Mouse (Mus musculus) kidney, postnatal 0 days (tissue): ENCODE measurements around the gene Ric8b. TPM values are rescaled to one million over a fixed set of nuclear protein-coding genes. Genes with fewer than 3 reads are reported as not detected.

ENCODE experiments used
- ATAC-seq: fragments of 200-750 bp; cut with Nextera tagmentation; replicated peaks from 2 replicates; pipeline ENCODE4 v1.8.0; 2017; ENCODE audit warnings: low read depth, moderate number of reproducible peaks, moderate TSS enrichment, moderate library complexity; ENCODE audit not compliant: low FRiP score
- DNase-seq: peaks from one replicate; pipeline ENCODE4 v3.0.0-alpha.2; 2016; ENCODE audit warnings: low spot score
- H3K27ac ChIP-seq: fragments of 300-500 bp; sonication (generic); 2 replicates; pipeline ENCODE4 v1.5.1; 2014; ENCODE audit warnings: mild to moderate bottlenecking
- H3K27me3 ChIP-seq: fragments of 300-500 bp; sonication (generic); 2 replicates; pipeline ENCODE4 v1.6.1; 2014; ENCODE audit warnings: low read length, mixed read lengths; ENCODE audit not compliant: insufficient read depth
- H3K36me3 ChIP-seq: fragments of 300-500 bp; sonication (generic); 2 replicates; pipeline ENCODE4 v1.6.1; 2014; ENCODE audit warnings: low read length, mixed read lengths; ENCODE audit not compliant: insufficient read depth
- H3K4me1 ChIP-seq: fragments of 300-500 bp; sonication (generic); replicated peaks from 2 replicates; pipeline ENCODE4 v1.6.1; 2014; ENCODE audit warnings: antibody characterized with exemption, low read length, mixed read lengths; ENCODE audit not compliant: insufficient read depth
- H3K4me2 ChIP-seq: fragments of 300-500 bp; sonication (generic); 2 replicates; pipeline ENCODE4 v1.6.1; 2014; ENCODE audit warnings: mild to moderate bottlenecking, low read length, moderate library complexity, mixed read lengths
- H3K4me3 ChIP-seq: fragments of 300-500 bp; sonication (generic); replicated peaks from 2 replicates; pipeline ENCODE4 v1.5.1; 2014; ENCODE audit warnings: low read depth, low read length
- H3K9ac ChIP-seq: fragments of 300-500 bp; sonication (generic); 2 replicates; pipeline ENCODE4 v1.6.1; 2014; ENCODE audit warnings: low read depth, low read length
- H3K9me3 ChIP-seq: fragments of 300-500 bp; sonication (generic); replicated peaks from 2 replicates; pipeline ENCODE4 v1.6.1; 2016; ENCODE audit warnings: low read length, inconsistent platforms, mixed read lengths
- CTCF ChIP-seq: IDR thresholded peaks from 2 replicates; pipeline ENCODE4 v1.5.1; 2016; ENCODE audit warnings: antibody characterized with exemption, low read depth, mild to moderate bottlenecking, moderate library complexity
- WGBS: fragments of 180-500 bp; shearing (Covaris S2); extraction: QIAGEN DNeasy Blood & Tissue Kit; methylation state at CpG from one replicate; pipeline ENCODE4 v1.1.7; 2014; 5-methylcytosine and 5-hydroxymethylcytosine counted together
- polyA plus RNA-seq: library from polyadenylated mRNA; unstranded; fragments of >200 nt; fragmentation: Nextera tagmentation; extraction: Ambion mirVana; gene quantifications from 2 replicates; pipeline ENCODE4 v1.2.1, GENCODE M21; 2015

Gene Ric8b
- polyA plus RNA-seq, 1 experiment from 2014 or later, result 16.3 TPM

DNA sequence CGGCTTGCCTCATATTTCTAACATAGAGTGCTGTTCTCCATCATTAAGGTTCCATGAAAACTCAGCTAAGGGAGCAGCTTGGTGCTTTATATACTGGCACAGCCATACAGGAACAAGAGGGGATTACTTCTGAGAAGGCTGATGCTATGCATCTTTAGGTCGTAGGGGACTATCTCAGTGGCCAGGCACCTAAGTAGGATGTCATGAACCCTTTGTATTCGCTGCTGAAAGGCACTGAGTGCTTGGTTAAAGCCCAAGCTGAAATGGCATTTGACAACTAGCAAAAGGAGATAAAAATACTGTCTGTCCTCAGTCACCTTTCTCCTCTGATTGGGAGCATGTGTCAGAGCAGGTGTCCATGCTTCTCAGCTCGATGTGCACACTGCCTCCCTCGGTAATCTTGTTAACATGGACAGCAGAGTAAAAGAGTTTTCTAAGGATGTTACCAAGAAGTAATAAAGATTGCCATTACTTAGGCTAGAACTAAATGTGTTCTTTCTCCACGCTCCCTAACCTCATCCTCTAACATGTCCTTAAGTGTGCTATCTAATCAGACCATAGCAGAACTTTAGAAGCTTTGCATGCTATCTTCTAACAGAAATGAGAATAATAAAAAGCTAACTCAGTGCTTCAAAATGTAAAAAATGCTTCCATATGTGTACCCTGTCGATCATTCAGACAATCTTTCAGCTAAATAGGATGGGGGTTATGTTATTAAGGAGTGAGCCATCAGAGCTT is 89.3 kb downstream of the Ric8b start:
- ATAC-seq, result no peak

DNA sequence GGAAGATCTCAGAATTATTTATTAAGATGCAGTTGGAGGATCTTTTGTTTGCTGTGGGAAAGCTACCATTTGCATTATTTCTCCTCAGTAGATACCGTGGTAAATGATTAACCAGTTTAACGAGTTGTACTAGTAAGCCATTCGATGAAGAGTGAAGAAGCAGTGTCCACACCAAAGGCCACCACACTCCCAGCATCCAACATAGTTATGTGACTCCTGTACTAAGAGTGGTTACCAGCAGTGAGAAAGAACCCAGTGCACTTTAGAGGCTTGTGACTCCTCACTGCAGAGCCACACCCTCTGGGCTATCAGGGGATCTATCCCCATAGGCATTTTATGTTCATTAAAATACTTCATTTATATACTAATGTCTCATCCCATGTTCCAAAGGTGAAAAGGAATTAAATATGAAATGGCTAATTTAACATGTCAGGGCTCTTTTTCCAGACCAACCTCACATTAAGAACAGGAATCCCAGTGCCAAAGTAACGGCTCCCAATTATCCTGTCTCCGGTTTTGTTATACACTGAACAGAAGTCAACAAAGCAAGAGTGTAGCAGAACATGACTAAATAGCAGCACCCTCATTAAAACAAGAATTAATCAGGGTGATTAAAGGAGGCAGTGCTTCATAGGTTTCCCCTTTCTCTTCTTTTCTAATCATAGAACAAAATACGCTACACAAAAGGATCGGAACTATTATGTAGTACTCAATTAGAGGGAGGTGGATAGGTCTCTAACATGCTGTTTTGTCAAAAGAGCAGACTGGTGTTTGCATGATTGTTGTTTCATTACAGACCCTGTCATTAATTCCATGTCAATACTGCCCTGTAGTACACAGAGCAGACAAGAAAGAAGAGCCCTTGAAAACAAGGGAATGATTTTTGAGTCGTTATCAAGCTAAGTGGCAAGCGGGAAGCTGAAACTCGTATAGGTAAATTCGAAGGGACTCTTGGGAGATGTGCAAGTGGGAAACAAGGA is 90.7 kb downstream of the Ric8b start:
- DNase-seq, result no peak
- no peaks in the 10 kb centered on the region for H3K4me1 ChIP-seq
- H3K4me3 ChIP-seq, result no peak overlapping the region
- H3K36me3 ChIP-seq, result peaks cover 20% of the 10 kb centered on the region; the same call in 1 of the 2 replicates
- H3K9ac ChIP-seq, result no peak overlapping the region
- no peak for TF ChIP-seq CTCF
- H3K27me3 ChIP-seq, result no peaks in the 10 kb centered on the region
- H3K9me3 ChIP-seq, result no peaks in the 10 kb centered on the region
- H3K27ac ChIP-seq, result no peak overlapping the region
- 81% methylated on average over 11 of the region's 11 CpGs for WGBS
- H3K4me2 ChIP-seq, result no peak overlapping the region
- ATAC-seq, result no peak

More for the DNA sequence above, 89.3 kb downstream of the Ric8b start:
- H3K27ac ChIP-seq, result no peak overlapping the region
- no peaks in the 10 kb centered on the region for H3K9me3 ChIP-seq
- no peak overlapping the region for H3K4me2 ChIP-seq
- peaks cover 17% of the 10 kb centered on the region; the same call in 1 of the 2 replicates for H3K36me3 ChIP-seq
- no peak for TF ChIP-seq CTCF
- no peak overlapping the region for H3K9ac ChIP-seq
- H3K4me3 ChIP-seq, result no peak overlapping the region
- no peaks in the 10 kb centered on the region for H3K4me1 ChIP-seq
- H3K27me3 ChIP-seq, result no peaks in the 10 kb centered on the region
- no peak for DNase-seq
- WGBS, result 84% methylated on average over 7 of the region's 7 CpGs

DNA sequence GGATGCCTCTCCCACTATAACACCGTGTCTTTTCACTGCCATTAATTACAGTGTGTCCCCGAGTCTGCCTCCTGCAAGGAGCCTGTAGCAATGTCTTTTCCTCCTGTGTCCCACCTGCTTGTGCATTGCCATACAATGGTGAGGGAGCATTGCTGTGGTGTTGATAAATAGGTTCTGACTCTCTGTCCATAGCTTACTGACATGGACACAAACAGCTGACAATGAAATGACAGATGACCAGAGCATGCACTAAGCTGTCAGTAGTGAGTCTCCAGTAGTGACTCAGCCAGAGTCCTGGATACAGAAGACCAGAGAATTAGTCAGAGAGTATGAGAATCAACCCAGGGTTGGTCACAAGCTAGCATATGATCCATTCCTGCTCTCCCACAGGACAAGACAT is 93.7 kb downstream of the Ric8b start:
- TF ChIP-seq CTCF, result no peak
- ATAC-seq (no peak), DNase-seq (no peak)
- H3K9me3 ChIP-seq, result no peaks in the 10 kb centered on the region
- no peaks in the 10 kb centered on the region for H3K27me3 ChIP-seq
- peaks cover 16% of the 10 kb centered on the region; the same call in 1 of the 2 replicates for H3K36me3 ChIP-seq
- H3K4me1 ChIP-seq, result no peaks in the 10 kb centered on the region
- no peak overlapping the region for H3K27ac ChIP-seq
- 70% methylated on average over 2 of the region's 2 CpGs for WGBS
- no peak overlapping the region for H3K9ac ChIP-seq
- no peak overlapping the region for H3K4me3 ChIP-seq
- H3K4me2 ChIP-seq, result no peak overlapping the region

DNA sequence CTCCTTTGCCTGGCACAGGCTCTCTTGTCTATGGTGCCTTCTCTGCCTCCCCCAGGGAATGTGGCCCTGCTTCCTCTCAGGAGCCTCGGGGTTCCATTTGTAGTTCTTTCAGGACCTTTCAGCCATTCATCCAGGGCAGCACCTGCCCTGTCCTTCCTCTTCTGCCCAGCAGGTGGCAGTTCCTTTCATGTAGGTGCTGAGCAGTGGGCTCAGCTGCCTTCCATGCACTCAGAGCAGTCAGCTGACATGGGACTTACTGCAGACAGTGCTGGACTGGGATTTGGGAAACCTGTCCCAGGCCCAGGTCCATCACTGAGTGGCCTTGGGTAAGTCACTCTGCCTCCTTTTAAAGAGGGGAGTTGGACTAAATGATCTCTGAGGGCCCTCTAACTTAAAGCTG is 96.0 kb downstream of the Ric8b start:
- H3K27ac ChIP-seq, result no peak overlapping the region
- no peak overlapping the region for H3K4me3 ChIP-seq
- ATAC-seq (0 out of 2 replicates have a peak, but pooled peaks have one; percentile 57), DNase-seq (peak; percentile 58)
- no peak overlapping the region for H3K9ac ChIP-seq
- H3K36me3 ChIP-seq, result peaks cover 17% of the 10 kb centered on the region
- H3K4me1 ChIP-seq, result no peaks in the 10 kb centered on the region
- 5% methylated on average over 1 of the region's 1 CpGs for WGBS
- no peak overlapping the region for H3K4me2 ChIP-seq
- H3K9me3 ChIP-seq, result no peaks in the 10 kb centered on the region
- H3K27me3 ChIP-seq, result no peaks in the 10 kb centered on the region
- peak; percentile 79 for TF ChIP-seq CTCF

DNA sequence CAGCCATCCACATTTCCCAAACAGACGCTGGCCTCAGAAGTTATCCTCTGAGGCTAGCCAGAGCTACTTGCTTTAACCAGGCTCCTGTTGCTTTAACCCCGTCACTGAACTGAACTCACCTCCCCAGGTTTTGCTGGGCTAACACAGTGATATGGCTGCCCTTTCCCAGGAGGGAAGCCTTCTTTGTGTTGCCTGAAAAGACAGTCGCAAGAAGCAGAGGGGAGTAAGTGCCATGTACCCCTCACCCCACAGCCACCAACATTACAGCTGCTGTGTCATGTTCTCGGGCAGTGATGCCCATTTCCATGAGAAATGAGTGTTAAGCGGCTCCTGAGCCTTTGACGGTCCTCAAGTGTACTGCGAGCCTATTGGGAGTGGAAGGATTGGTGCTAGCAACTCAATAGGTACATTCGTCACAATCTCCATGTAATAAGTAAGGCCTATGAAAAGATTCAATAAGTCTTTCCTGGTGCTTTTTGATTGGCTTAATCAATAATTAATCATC is 96.6 kb downstream of the Ric8b start:
- Histone ChIP-seq H3K9ac (no peak overlapping the region), H3K27ac (no peak overlapping the region), H3K27me3 (no peaks in the 10 kb centered on the region), H3K36me3 (peaks cover 21% of the 10 kb centered on the region), H3K4me1 (no peaks in the 10 kb centered on the region), H3K4me3 (no peak overlapping the region), H3K4me2 (no peak overlapping the region), H3K9me3 (no peaks in the 10 kb centered on the region)
- ATAC-seq (no peak), DNase-seq (no peak)
- TF ChIP-seq CTCF, result no peak
- WGBS, result 90% methylated on average over 8 of the region's 8 CpGs

DNA sequence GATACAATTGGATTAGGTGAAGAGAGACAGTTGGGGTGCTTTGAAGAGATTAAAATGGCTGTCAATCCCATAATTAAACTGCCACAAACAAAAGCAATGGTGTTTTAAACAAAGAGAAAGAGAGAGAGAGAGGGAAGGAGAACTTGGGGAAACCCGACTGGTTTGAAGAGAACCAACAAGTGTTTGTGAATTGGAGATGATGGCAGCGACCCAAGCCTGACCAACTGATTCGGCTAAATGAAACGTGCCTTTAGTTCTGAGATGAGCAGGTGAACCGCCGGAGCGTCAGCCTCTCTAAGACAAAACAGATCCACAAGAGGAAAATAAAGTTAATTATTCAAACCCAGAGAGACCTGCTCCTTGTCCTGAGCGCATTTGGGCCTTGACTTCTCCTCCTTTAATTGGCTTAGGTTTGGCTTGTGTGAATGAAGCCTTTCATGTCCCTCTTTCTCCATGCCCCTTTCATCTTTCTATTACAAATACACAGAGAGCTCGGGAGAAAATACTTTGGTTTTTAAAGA is 97.1 kb downstream of the Ric8b start:
- no peaks in the 10 kb centered on the region for H3K4me1 ChIP-seq
- H3K27me3 ChIP-seq, result no peaks in the 10 kb centered on the region
- ATAC-seq, result no peak
- no peak overlapping the region for H3K4me2 ChIP-seq
- WGBS, result 85% methylated on average over 9 of the region's 9 CpGs
- no peaks in the 10 kb centered on the region for H3K9me3 ChIP-seq
- no peak for TF ChIP-seq CTCF
- no peak for DNase-seq
- no peak overlapping the region for H3K9ac ChIP-seq
- H3K36me3 ChIP-seq, result peaks cover 21% of the 10 kb centered on the region
- H3K27ac ChIP-seq, result no peak overlapping the region
- H3K4me3 ChIP-seq, result no peak overlapping the region
